Mouse (Mus musculus) erythroblast, embryonic 14.5 days (primary cell): ENCODE data around the gene Grik4.

Experiments used
- GATA1 ChIP-seq: IDR thresholded peaks from 2 replicates; pipeline ENCODE4 v1.6.1; 2012; ENCODE audit warnings: low read length, inconsistent platforms, mixed read lengths
- TAL1 ChIP-seq: IDR thresholded peaks from 3 replicates; pipeline ENCODE4 v1.6.1; 2012; ENCODE audit warnings: low read length, inconsistent platforms, mixed read lengths

GRCm38 (mm10) chr9:42573180-42573579 is 371.1 kb downstream of the Grik4 start:
- TF ChIP-seq TAL1 (no peak), GATA1 (no peak)
